27 mouse cellular contexts compared by ENCODE assay signal in genomic region chr16:85113941-85114340, GRCm38 (mm10). TPM values are rescaled to one million over a fixed set of nuclear protein-coding genes. Genes with fewer than 3 reads are reported as not detected.
DNase-seq lines count a peak whose midpoint lies in the region; ATAC-seq lines count a peak whose summit lies in the region.
"Had no signal": no experiment of that assay in that cellular context is flagged by ENCODE, and none has a peak within 500 bp of the region (broad histone marks: within the 10 kb centered on the region; RNA-seq: fewer than 3 reads in every experiment).

No protein-coding gene starts in this region.

- H3K9me3 ChIP-seq in kidney, embryonic 15.5 days (replicated peaks): no peaks in the 10 kb centered on the region
- no peaks in the 10 kb centered on the region for H3K9me3 ChIP-seq in limb, embryonic 10.5 days (replicated peaks)
- H3K9me3 ChIP-seq: forebrain, embryonic 13.5 days; heart, embryonic 15.5 days; limb, embryonic 13.5 days; lung, embryonic 15.5 days had no signal

- H3K4me1 ChIP-seq in kidney, embryonic 15.5 days: peaks cover 1% of the 10 kb centered on the region; the same call in 1 of the 2 replicates
- peaks cover 13% of the 10 kb centered on the region for H3K4me1 ChIP-seq in limb, embryonic 10.5 days

- H3K4me3 ChIP-seq in kidney, embryonic 15.5 days (replicated peaks): no peak overlapping the region
- H3K4me3 ChIP-seq in limb, embryonic 10.5 days: no peak overlapping the region
- H3K4me3 ChIP-seq: forebrain, embryonic 13.5 days; heart, embryonic 15.5 days; limb, embryonic 13.5 days; lung, embryonic 15.5 days had no signal

- WGBS in kidney, embryonic 15.5 days: 86% methylated on average over 2 of the region's 2 CpGs
- WGBS in limb, embryonic 10.5 days: 94% methylated on average over 2 of the region's 2 CpGs

- H3K27me3 ChIP-seq in kidney, embryonic 15.5 days: no peaks in the 10 kb centered on the region
- no peaks in the 10 kb centered on the region for H3K27me3 ChIP-seq in limb, embryonic 10.5 days (ENCODE audit: low read depth, poor library complexity, severe bottlenecking)
- H3K27me3 ChIP-seq: forebrain, embryonic 13.5 days; heart, embryonic 15.5 days; limb, embryonic 13.5 days; lung, embryonic 15.5 days had no signal

- H3K9ac ChIP-seq in kidney, embryonic 15.5 days: no peak overlapping the region
- H3K9ac ChIP-seq: forebrain, embryonic 13.5 days; heart, embryonic 15.5 days; hindbrain, embryonic 14.5 days; limb, embryonic 13.5 days; lung, embryonic 15.5 days had no signal

- DNase-seq in kidney, postnatal 10 days: peak; percentile 1
- DNase-seq in limb, embryonic 10.5 days (ENCODE audit: low spot score): peak; percentile 17
- DNase-seq in frontal cortex, postnatal 14 days (ENCODE audit: low spot score in 2 of 2): no peak
- DNase-seq in layer of hippocampus, adult 8-10 months (ENCODE audit: low spot score in 2 of 2): no peak
- no peak for DNase-seq in heart, adult 8-10 months (ENCODE audit: low spot score)
- DNase-seq: adrenal gland, adult 2 months; adrenal gland, postnatal 36 days; cerebellum, adult 8-10 months; cerebellum, postnatal 25 days; gastrocnemius, postnatal 36 days; kidney, adult 18-20 months; kidney, postnatal 4 days; layer of hippocampus, postnatal 36 days; midbrain, embryonic 14.5 days; right cerebral cortex, adult 18-20 months; thymus, adult 2 months; thymus, postnatal 36 days had no signal

- no peak for ATAC-seq in kidney, embryonic 15.5 days (replicated peaks; ENCODE audit: low FRiP score)
- ATAC-seq in monocyte, adult 5-6 weeks (replicated peaks; ENCODE audit: insufficient number of reproducible peaks, low FRiP score, low TSS enrichment, poor library complexity, severe bottlenecking): peak; percentile 79
- ATAC-seq: activated CD4-positive, CD25-positive, alpha-beta regulatory T cell, adult 4 months; CD4-positive, CD25-positive, alpha-beta regulatory T cell, adult 4 months; forebrain, embryonic 13.5 days had no signal

- H3K27ac ChIP-seq in kidney, embryonic 15.5 days: no peak overlapping the region
- no peak overlapping the region for H3K27ac ChIP-seq in limb, embryonic 10.5 days
- H3K27ac ChIP-seq: forebrain, embryonic 13.5 days; heart, embryonic 15.5 days; hindbrain, embryonic 14.5 days; limb, embryonic 13.5 days; lung, embryonic 15.5 days had no signal

- H3K36me3 ChIP-seq in kidney, embryonic 15.5 days: peaks cover 30% of the 10 kb centered on the region
- peaks cover 15% of the 10 kb centered on the region for H3K36me3 ChIP-seq in limb, embryonic 10.5 days

- no peak overlapping the region for H3K4me2 ChIP-seq in kidney, embryonic 15.5 days
- H3K4me2 ChIP-seq: forebrain, embryonic 13.5 days; heart, embryonic 15.5 days; hindbrain, embryonic 14.5 days; limb, embryonic 13.5 days; liver, embryonic 11.5 days; lung, embryonic 15.5 days had no signal

RNA-seq across cellular contexts. Expression of gene App, which starts 59.6 kb away (rescaled TPM):
- polyA plus RNA-seq in kidney, embryonic 15.5 days (2015; fragmentation: Nextera tagmentation; extraction: Ambion mirVana): 269 and 292 TPM in 2 replicates
- 80.2 and 94.7 TPM in 2 replicates for polyA plus RNA-seq in limb, embryonic 10.5 days (2016; fragmentation: Nextera tagmentation; extraction: Ambion mirVana)
- total RNA-seq in monocyte, adult 5-6 weeks (2017): 66.5 to 96.2 TPM (median 88.0 TPM) in 3 replicates
- 1,000 to 10,000 TPM; 1,204 to 1,249 (median 1,228) TPM for total RNA-seq in layer of hippocampus, adult 8-10 months (2022)
- 100 to 1,000 TPM; 121 to 133 (median 126) TPM for total RNA-seq in heart, adult 8-10 months (2022)

Comparison
In these comparisons a context has a peak if more than half of its experiments do, and no peak if none do; other contexts are left out.
1. DNase-seq: peak in kidney, postnatal 10 days (single experiment) and limb, embryonic 10.5 days (single experiment); none in frontal cortex, postnatal 14 days (0 of 2), layer of hippocampus, adult 8-10 months (0 of 2) and heart, adult 8-10 months (single experiment).
2. RNA of gene App, which starts 59.6 kb away (total RNA-seq): 1,204 to 1,249 TPM in layer of hippocampus, adult 8-10 months; 121 to 133 TPM in heart, adult 8-10 months and 66.5 to 96.2 TPM in monocyte, adult 5-6 weeks; every median in the first group is over 4 times any median in the second.